Mouse (Mus musculus): ENCODE measurements at regions not wholly inside any gene's neighbourhood (a gene's known extent, or its start where the extent isn't known, plus 50 kb on each side); places are given as distances from the start of the nearest gene placed in this dataset.

- DNase-seq = no peak
These were observed 842.8 kb downstream of the Pcdh17 start for GRCm38 (mm10) chr14:85286203-85286602.

GRCm38 (mm10) chr14:85287460-85287859 is 844.1 kb downstream of the Pcdh17 start:
- DNase-seq = no peak

GRCm38 (mm10) chr14:85298991-85299390 is 855.6 kb downstream of the Pcdh17 start:
- no peak for DNase-seq

GRCm38 (mm10) chr14:85320679-85321078 is 877.3 kb downstream of the Pcdh17 start:
- DNase-seq = no peak

GRCm38 (mm10) chr14:85333277-85333676 is 889.9 kb downstream of the Pcdh17 start:
- DNase-seq = no peak

GRCm38 (mm10) chr14:85337182-85337581 is 893.8 kb downstream of the Pcdh17 start:
- no peak for DNase-seq

- peak; percentile 3 to 11 for DNase-seq
These were observed 911.4 kb downstream of the Pcdh17 start for GRCm38 (mm10) chr14:85354626-85355355.

GRCm38 (mm10) chr14:85363611-85364010 is 920.2 kb downstream of the Pcdh17 start:
- no peak for DNase-seq

- no peak for DNase-seq
These were observed 929.9 kb downstream of the Pcdh17 start for GRCm38 (mm10) chr14:85373312-85373711.

- DNase-seq = no peak
These were observed 960.3 kb downstream of the Pcdh17 start for GRCm38 (mm10) chr14:85403644-85404043.

Data from cerebellum, postnatal 36 days (tissue).